Mouse (Mus musculus) ES-Bruce4 (cell line): Measurements from ENCODE around the gene Dcaf5.

Experiments
- CTCF ChIP-seq: IDR thresholded peaks from one replicate; pipeline ENCODE4 v1.8.1; 2011; ENCODE audit warnings: low read depth, low read length
- EP300 ChIP-seq: IDR thresholded peaks from 2 replicates; pipeline ENCODE4 v1.6.1; 2011; ENCODE audit warnings: low read depth, low read length; ENCODE audit not compliant: insufficient read depth

GRCm38 (mm10) chr12:80330819-80331218 lies 105.6 kb downstream of the Dcaf5 start:
- TF ChIP-seq CTCF (no peak), EP300 (no peak)
